Mouse (Mus musculus): Measurements from ENCODE around the gene Gm44503.

The Gm44503 gene

DNA sequence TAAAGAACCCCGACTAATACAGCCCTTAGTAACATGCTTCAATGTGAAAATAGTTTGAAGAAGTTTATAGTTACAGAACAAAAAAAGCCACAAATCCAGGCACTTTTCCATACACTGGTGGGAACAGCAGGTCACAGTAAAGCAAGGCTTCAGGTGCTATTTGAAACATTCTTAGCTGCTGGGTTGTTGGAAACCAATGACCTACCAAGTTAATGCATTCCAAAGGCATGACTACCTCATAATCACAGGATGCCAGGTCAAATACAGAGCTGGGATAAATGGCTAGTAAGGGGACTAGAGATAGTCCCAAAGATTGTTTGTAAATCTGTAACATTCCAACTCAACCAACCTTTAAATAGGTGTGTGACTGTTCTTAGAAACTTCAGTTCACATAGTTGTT lies 16.6 kb downstream of the Gm44503 start:
- no peak for DNase-seq

DNA sequence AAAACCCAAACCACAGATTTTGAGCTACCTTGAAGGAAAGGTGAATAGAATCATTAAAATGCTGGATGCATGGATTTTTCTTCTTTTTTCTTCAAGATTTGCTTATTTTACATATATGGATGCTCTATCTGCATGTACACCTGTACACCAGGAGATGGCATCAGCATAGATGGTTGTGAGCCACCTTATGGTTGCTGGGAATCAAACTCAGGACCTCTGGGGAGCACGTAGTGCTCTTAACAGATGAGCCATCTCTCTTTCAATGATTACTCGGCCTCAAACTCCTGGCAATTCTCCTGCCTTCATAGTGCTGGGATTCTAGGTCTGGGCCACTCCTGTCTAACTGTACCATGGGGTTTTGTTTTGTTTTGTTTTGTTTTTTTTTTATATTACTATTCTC lies 24.4 kb downstream of the Gm44503 start:
- no peak for DNase-seq

DNA sequence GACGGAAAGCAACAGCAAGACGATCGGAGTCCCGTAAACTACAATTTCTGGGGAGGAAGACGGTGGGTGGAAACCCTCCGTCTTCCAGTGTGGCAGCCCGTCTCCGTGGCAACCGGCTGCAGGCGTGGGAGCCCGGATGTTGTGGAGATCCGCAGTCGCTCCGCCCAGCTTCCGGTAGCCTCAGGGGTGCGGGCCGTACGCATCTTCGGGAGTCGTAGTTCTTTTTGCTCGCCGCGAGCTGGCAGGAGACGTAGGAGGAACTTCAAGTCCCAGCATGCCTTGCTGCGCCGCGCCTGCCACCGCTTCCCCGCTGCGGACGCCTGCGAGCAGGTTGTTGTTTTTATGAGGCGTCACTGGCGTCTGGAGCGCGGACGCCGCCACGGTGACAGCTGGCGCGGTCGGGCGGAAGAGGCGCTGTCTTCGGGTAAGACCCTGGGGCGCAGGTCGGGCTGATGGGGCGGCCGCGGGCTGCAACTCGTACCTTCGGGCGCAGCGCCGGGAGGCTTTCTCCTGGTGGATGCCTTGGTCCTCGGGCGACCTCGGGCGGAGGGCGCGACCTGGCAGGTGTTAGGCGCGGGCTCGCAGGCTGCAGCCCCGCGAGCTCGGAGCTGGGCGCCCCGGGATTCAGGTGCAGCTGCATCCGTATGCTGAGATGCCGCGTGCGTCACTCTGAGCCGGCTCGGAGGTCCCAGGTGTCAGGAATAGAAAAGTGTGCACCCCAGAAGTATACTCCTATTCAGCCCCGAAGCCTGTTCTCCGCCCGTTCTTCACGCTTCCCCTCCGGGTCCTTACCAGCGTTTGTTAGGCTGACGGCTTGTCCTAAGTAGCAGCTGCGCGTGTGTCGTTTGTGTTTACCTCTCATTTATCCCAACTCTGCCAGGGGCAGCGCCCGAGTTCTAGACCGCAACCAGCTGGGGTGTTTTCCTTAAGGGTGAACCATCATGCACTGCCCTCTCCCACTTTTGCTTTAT lies 26.9 kb downstream of the Gm44503 start, which contains the start of the genes Ccpg1os and Ccpg1:
Ccpg1os (minus strand) TSS at position 133 of the 971 bp plus-strand sequence.
Ccpg1 (plus strand) TSS at position 180 of the 971 bp plus-strand sequence.
- peak; percentile 99 for DNase-seq

DNA sequence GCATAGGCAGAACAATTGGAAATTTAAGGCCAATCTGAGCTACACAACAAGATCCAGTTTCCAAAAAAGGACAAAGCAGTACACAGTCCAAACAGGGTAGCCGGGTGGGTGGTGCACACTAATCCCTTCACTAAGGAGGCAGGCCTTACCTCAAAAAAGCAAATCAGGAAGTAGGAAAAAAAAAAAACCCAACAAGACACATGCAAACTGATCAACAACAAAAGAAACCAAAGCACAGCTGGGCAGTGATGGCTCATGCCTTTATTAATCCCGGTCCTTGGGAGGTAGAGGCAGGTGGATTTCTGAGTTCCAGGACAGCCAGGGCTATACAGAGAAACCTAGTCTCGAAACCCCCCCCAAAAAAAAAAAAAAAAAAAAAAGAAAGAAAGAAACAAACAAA lies 29.1 kb downstream of the Gm44503 start:
- DNase-seq = no peak

DNA sequence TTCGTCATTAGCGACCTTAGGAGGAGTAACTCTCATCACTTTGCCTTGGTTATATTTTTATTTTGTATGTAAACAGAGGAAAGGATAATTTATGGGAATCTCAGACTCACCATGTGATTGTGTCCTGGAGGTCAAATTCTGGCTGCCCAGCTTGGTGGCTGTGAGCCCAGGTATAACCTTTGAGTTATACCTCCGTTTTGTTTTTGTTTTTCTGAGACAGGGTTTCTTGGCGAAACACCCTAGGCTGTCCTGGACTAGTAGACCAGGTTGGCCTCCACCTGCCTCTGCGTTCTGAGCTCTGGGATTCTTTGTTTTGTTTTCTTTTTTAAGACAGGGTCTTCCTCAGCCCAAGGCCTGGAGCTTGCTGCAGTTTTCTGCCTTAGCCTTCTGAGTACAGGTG lies 30.1 kb downstream of the Gm44503 start:
- no peak for DNase-seq

DNA sequence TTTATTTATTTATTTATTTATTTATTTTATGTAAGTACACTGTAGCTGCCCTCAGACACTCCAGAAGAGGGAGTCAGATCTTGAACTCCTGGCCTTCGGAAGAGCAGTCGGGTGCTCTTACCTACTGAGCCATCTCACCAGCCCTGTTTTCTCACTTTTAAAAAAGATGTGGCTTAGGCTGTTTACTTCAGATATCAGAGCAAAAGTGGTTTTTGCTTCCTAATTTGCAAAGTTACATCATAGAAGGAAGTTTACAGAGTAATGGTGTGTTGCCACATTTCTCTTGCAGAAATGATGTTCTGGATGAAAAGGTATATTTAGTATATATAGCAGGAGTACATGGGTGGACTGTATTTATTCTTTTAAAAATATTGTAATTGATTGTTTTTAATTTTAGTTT lies 32.8 kb downstream of the Gm44503 start:
- no peak for DNase-seq

DNA sequence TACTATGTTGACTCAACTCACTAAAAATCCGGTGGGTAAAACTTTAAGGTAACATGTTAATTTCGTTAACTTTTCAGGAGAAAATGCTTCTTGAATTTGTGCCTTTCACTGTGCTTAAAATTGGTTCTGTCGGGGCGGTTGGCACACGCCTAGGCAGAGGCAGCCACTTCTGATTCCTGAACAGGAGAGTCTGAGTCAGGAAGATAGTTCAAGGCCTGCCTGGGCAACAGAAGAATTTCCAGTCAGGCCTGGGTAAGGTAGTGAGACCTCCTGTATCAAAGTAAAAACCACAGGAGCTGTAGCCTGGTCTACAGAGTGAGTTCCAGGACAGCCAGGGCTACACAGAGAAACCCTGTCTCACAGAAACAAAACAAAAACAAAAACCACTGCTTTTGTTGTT lies 33.9 kb downstream of the Gm44503 start:
- no peak for DNase-seq

DNA sequence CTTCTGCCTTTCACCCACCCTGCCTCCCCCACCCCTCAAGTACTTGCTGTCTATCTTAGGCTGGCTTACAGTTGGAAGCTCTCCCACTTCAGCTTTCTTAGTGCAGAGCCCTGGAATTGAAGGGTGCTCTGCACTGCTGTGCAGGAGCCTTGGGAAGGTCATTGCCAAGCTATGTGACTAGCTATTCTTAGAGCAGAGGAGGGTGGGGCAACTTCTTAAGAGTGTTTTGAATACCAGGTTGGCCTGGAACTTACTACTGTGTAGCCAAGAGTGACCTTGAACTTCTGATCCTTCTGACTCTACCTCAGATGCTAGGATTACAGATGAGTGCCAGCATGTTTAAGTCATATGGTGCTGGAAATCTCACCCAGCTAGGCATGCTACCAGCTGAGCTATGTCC lies 37.5 kb downstream of the Gm44503 start:
- DNase-seq = no peak

DNA sequence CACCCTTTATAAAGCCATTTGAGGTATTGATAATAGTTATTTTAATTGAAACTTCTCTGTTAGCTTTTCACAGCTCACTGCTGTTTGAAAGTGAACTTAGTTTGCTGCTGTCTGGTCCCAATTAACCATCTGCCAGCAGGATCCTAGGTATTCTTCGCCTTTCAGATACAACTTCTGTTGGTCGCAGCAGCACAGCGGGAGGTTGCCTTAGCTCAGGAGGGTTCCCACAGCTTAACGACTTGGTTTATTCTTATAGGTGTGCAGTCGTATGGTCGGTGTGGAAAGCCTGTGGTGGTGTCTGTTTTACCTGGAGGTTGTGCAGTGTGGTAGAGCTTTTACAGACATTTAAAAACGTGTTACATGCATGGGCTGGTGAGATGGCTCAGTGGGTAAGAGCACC lies 38.2 kb downstream of the Gm44503 start:
- DNase-seq = no peak

DNA sequence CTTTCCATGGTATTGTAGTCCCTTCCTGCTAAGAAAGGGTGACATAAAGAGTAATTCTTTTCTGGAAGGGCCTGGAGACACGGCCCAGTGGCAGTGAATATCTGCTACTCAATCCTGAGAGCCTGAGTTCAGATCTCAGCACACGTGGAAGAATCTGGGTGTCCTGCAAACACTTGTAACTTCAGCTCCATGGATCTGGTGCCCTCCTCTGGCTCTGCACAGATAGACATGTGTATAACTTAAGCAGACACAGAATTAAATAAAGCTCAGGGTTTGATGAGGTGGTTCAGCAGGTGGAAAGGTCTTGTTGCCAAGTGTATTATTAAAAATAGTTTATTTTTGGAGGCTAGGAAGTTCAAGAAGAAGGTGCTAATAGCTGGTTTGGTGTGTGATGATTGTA lies 41.8 kb downstream of the Gm44503 start:
- DNase-seq = no peak

DNA sequence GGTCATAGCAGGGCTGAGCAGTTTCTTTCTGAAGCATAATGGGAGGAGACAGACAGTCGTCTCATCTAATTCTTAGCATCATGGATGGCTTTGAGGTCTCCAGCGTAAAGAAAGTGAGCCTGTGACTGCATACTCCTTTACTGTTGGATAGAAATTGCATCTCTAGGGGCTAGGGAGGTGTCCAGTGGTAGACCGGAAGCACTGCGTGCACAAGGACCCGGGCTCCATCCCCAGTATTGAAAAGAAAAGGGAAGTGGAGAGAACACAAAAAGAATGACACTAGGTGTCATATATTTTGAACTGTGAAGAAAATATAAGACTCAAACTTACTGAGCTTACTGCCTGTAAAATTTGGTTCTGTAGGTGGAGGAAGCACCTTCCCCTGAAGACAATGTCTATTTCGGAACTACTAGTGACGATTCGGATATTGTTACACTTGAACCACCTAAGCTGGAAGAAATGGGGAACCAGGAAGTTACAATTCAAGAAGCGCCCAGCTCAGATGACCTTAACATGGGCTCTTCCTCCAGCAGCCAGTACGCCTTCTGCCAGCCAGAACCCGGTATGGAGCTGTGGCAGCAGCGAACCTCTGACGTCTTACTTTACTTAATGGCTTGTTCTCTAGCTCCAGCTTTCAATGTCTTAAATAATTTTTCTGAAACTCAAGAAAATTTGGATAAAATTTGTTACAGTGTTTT lies 42.8 kb downstream of the Gm44503 start:
- no peak for DNase-seq

DNA sequence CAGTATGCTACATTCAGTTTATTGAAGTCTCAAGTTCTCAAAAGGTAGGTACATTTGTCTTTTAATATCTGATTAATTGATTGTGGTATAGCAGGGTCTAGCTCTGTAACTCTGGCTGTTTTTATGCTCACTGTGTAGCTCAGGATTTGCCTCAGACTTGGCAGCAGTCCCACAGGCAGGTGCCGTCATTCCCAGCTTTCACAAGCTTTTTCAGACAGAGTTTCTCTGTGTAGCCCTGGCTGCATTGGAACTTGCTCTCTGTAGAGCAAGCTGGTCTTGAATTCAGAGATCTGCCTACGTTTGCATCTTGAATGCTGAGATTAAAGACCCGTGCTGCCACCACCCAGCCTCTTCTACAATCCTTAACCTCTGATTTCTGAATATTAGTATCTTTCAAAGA lies 43.5 kb downstream of the Gm44503 start:
- no peak for DNase-seq

DNA sequence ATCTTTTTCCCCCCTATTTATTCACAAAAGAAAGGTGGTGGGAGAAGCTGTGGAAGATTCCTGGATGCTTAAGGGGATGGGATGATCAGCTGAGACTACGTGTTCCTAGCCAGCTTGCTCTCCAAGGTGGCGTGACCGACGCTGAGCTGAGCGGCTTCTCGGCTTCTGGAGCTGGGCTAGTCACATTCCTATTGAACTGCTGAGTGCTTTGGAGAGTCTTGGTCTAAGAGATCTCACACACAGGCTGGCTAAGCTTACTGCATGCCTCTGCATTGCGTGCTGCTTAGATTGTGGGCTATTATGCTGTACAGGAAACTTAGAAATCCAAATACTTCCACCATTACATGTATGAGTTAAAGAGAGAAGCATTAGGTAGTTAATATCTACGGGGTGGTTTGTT lies 45.4 kb downstream of the Gm44503 start:
- no peak for DNase-seq

DNA sequence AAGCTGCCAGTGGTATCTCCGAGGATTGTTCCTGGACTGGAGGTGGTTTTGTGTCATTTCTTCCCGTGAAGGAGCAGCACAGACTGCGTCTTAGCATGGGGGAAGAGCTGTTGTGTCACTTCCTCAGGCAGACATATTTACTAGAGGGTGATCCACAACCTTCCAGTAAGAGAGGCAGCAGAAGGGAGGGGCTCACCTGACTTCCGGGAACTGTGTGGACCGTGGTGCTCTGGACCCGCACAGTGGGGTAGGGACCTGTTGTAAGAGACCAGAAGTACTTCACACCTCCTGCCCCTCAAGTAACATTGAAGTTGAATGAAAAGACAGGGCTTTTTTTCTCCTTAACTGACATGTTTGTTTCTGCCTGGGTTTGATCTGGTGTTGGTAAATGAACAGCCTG lies 46.5 kb downstream of the Gm44503 start:
- no peak for DNase-seq

DNA sequence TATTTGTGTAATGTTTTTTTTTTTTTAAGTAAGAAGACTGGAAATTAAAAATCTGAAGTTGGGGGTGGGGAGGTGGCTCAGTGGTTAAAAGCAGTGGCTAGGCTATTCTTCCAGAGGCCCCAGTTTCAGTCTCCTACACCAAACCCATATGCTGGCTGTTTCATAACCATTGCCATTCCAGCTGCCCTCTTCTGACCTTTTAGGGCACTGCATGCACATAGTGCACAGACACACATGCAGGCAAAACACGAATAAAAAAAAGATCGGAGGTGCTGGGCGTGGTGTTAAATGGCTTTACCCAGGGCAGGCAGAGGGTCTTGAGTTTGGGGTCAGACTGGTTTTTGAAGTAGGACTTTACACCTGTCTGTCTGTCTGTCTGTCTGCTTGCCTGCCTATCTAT lies 47.5 kb downstream of the Gm44503 start:
- no peak for DNase-seq

DNA sequence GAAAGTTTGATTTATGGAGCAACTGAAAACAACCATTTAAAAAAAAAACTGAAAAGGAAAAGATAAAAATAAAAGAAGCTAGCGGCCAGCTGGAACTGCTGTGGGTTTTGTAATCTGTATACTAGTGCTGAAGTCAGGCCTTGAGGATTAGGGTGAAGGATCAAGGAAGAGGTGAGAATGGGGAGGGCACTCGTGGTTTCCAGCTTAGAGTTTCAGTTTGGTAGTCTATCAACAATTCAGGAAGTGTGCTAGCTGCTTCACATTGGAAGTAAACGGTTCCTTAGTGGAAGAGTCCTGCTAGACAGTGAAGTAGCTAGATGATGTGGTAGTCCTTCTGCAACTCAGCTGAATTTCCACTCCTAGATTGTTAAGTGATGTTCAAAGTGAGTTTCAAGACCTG lies 49.7 kb downstream of the Gm44503 start:
- DNase-seq = no peak

DNA sequence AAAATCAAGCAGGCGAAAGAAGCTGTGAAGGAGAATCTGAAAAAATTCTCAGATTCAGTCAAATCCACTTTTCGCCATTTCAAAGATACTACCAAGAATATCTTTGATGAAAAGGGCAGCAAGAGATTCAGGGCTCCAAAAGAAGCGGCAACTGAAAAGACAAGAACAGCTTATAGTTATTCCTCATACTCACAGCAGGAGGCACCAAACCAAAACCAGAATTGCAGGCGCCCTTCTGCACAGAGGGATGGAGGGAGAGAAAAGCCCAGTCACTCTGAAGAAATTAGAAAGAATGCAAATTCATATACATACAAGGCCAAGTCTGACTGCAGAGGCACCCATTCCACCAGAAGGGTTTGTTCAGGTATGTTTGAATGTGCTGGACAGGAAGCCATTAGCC lies 54.0 kb downstream of the Gm44503 start:
- no peak for DNase-seq

DNA sequence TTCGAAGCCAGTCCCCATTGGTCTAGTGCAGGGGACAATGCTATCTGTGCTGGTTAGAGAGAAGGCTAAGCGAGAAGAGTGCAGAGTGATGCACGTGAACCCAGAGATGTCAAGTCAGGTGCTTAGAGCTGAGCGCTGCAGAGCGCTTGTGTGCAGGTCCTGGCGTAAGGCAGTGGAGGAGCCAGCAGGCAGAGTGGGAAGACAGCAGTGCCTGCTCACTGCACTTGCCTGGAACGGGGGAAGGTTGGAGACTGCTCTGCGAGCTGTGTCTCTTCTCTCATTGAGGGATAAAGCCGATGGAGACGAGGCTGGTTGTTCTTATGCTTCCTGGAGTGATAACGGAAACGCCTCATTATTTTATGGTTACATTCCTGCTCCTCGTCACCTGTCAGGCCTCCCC lies 56.1 kb downstream of the Gm44503 start:
- DNase-seq = peak; percentile 40

DNA sequence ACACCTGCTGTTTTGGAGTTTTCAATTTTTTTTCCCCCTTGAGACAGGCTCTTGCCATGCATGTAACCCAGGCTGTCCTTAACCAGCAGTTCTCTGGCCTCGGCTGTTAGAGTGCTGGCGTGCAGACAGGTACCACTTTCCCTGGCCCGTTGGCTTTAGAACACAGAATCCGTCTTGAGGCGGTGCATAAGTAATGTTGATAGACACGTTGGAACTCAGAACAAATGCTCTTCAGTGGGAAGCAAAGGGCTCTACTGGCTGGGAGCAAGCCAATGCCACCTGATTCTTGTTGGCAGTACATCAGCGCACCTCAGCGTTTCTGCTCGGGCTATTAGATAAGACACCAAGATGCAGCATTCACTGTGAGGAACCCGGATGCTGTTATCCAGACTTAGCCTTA lies 61.2 kb downstream of the Gm44503 start:
- no peak for DNase-seq

DNA sequence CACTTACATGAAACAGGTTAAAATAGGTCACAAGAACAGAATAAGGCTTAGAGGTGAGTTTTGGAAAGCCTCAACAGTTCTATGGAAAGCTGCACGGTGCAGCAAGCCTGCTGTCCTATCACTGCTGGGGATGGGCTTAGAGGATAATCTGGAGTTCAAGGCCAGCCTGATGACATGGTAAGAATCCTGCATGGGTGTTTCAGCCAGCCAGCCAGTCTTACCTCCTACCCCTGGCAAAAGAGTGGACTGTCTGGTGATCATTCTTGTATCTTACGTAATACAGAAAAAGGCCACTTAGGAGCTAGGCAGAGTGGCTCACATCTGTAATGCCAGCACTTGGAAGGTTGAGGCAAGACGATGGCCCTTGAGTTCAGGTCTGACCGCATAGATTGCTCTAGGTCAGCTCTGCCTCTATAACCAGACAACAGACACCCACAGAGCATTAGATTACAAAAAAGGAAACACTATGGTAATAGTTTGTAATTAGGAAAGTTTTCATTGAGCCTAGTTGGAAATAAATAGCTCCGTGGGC lies 62.0 kb downstream of the Gm44503 start:
- no peak for DNase-seq

DNA sequence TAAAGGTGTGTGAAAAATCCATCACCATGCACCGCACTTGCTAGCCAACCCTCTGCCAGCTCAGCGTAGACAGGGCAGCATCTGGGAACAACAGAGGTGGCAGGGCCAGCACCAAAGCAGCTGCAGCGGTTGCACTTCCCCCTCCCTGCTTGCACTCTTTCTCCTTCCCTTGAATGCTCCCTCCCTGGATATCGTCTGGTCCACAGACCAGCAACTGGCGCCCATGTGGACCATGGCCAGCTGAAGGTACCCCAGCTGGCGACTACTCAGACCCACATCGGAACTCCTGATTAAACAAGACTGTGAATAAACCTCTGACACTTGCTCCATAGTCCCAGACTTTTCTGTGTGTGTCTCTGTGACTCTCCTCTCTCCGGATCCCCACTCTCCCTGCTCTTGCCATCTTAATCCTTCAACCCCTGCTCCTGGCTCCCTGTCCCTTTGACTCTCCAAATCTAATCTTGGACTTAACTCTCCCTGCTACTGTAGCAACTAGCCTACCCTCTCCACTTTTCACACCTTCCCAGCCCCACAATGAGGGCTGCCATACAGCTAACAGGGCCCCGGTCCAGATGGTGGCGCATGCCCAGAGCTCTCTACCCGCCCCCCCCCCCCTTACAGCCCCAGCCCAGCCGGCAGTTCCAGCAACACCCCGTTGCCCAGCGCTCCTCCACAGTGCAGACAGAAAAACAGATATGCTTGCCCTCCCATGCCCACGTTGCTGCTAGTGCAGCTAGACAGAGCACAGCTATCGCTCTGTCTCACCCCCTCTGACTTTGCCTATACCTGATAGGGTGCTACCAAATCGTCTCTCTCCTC lies 67.4 kb downstream of the Gm44503 start:
- peak; percentile 39 for DNase-seq

DNA sequence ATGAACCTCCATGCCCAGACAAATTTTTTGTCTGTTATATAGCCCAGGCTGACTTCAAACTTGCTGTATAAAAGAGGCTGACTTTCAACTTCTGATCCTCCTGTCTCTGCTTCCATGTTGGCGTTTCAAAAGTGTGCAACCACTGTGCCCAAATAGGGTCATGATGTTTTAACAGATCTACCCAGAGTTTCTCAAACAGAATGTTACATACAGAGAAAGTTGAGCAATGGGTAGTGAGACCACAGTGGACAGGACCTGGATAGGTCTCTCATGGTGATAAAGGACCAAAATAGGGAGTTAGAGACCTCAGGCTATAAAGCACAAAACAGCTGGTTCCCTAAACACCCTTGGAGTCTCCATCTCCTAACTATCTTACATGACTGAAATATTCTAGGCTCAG lies 71.8 kb downstream of the Gm44503 start:
- DNase-seq = no peak

DNA sequence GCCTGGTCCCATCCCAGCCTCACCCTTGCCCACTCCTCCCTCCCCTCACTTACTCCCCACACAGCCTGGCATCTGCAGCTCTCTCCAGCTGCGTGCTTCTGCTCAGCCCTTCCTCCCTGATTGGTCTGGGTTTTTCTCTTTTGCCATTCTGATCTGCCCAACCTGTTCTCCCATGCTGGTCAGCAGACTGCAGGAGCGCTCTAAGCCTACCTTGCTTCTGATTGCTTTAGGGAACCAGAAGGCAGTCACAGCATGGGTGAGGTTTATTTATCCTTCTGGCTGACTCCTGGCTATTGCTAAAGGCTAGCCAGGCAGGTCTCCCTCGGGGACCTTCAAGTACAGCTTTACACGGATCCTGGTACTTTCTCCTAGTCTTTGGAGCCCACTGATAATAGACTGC lies 72.8 kb downstream of the Gm44503 start:
- DNase-seq = no peak
